Mouse (Mus musculus): ENCODE measurements at regions not wholly inside any gene's neighbourhood (a gene's known extent, or its start where the extent isn't known, plus 50 kb on each side); places are given as distances from the start of the nearest gene placed in this dataset.

GRCm38 (mm10) chr10:6043358-6043757 is 121.2 kb upstream of the Rgs17 start:
- no peak for TF ChIP-seq ZNF384 (IDR thresholded peaks at IDR 0.05; ENCODE audit: low read depth, low read length)
- no peak for TF ChIP-seq ZC3H11A (IDR thresholded peaks at IDR 0.05; ENCODE audit: borderline replicate concordance, low read depth, low read length)
- TF ChIP-seq HCFC1 (IDR thresholded peaks at IDR 0.05; ENCODE audit: borderline replicate concordance, insufficient read depth, low read length) = no peak
- TF ChIP-seq CHD2 (IDR thresholded peaks at IDR 0.05; ENCODE audit: low read depth, low read length) = no peak
- TF ChIP-seq MAFK (IDR thresholded peaks at IDR 0.05; ENCODE audit: insufficient read depth, low read depth, low read length) = no peak

Measured in ES-E14 (cell line).